8 mouse cellular contexts compared by ENCODE assay signal in the genomic region with DNA sequence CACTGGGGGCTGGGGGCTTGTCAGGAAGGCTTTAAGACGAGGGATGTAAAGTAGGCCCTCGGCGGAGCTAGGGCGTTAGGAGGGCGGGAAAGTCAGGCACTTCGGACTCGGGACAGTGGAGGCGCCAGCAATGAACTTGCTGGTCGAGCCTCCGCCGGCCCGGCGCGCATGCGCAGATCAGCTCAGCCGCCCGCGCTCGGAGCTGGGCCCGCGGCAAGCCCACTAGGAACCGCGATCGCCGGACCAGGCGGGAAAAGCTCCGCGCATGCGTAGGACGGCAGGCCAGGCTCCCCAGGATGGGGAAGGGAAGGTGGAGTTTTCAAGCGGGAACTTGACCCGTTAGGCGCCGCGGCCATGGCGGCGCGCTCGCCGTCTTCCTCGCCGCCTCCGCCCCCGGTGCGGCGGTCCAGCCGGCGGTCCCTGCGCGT. TPM values are rescaled to one million over a fixed set of nuclear protein-coding genes. Genes with fewer than 3 reads are reported as not detected.
DNase-seq lines count a peak whose midpoint lies in the region; ATAC-seq lines count a peak whose summit lies in the region.

TSS of gene Cntln (plus strand) at position 199 of the 428 bp plus-strand sequence.

- no peaks in the 10 kb centered on the region for H3K27me3 ChIP-seq in hindbrain, embryonic 14.5 days (ENCODE audit: control insufficient read depth, insufficient read depth, low read length)

- no peaks in the 10 kb centered on the region for H3K36me3 ChIP-seq in hindbrain, embryonic 14.5 days (replicated peaks; ENCODE audit: control insufficient read depth, insufficient read depth)

- ATAC-seq in hindbrain, embryonic 14.5 days (ENCODE audit: low FRiP score): peak; percentile 98

- peak within 1 kb of the TSS; percentile 91 for H3K9ac ChIP-seq in hindbrain, embryonic 14.5 days

- peak; percentile 59 for DNase-seq in T-cell, adult 2 months (ENCODE audit: low spot score)
- DNase-seq in cerebellum, postnatal 25 days: peak; percentile 96 to 97
- DNase-seq in frontal cortex, postnatal 25 days (ENCODE audit: low spot score in 2 of 2): peak; percentile 76 to 87
- peak; percentile 91 for DNase-seq in hindbrain, embryonic 14.5 days (ENCODE audit: low spot score)
- peak; percentile 90 to 91 for DNase-seq in layer of hippocampus, postnatal 25 days (ENCODE audit: extremely low spot score in 1 of 2, low spot score in 1 of 2)
- DNase-seq in lung, postnatal 14 days: peak; percentile 97
- peak; percentile 97 for DNase-seq in ovary, postnatal 36 days (ENCODE audit: low spot score)
- DNase-seq in thymus, postnatal 14 days: peak; percentile 86

- peak within 1 kb of the TSS; percentile 91 for H3K4me3 ChIP-seq in hindbrain, embryonic 14.5 days (replicated peaks; ENCODE audit: low read length)

- H3K4me2 ChIP-seq in hindbrain, embryonic 14.5 days (replicated peaks): peak within 1 kb of the TSS; percentile 91

- H3K27ac ChIP-seq in hindbrain, embryonic 14.5 days: peak within 1 kb of the TSS; percentile 92

- WGBS in hindbrain, embryonic 14.5 days: under 1% methylated on average over 49 of the region's 50 CpGs

- peaks cover 15% of the 10 kb centered on the region for H3K4me1 ChIP-seq in hindbrain, embryonic 14.5 days (replicated peaks; ENCODE audit: control insufficient read depth, insufficient read depth, low read length)

- no peaks in the 10 kb centered on the region for H3K9me3 ChIP-seq in hindbrain, embryonic 14.5 days (ENCODE audit: control insufficient read depth, low read length)

RNA-seq across cellular contexts. Expression of gene Cntln, which starts in this region (rescaled TPM):
- polyA plus RNA-seq in hindbrain, embryonic 14.5 days (2014; fragmentation: Nextera tagmentation; extraction: Ambion mirVana): 5.5 and 6.2 TPM in 2 replicates
- 1 to 10 TPM; 5.7 to 6.1 TPM for total RNA-seq in layer of hippocampus, postnatal 25 days (2021)

Comparison
In these comparisons a context has a peak if more than half of its experiments do, and no peak if none do; other contexts are left out.
1. Peak in every context shown above with its lines: DNase-seq, ATAC-seq, H3K4me3 ChIP-seq and H3K27ac ChIP-seq.